Mouse (Mus musculus): ENCODE results near the gene AC161166.1. TPM values are rescaled to one million over a fixed set of nuclear protein-coding genes. Genes with fewer than 3 reads are reported as not detected.

AC161166.1 gene
- polyA plus RNA-seq (2017; shearing (Covaris generic)): not detected

GRCm38 (mm10) chr7:24512355-24512754, at the start of gene AC161166.1:
Gene AC161166.1, minus strand, starts transcription at chr7:24512455.

GRCm38 (mm10) chr7:24546068-24546614, 33.9 kb upstream of the AC161166.1 start, which contains the start of the genes Pinlyp and Xrcc1:
Gene Pinlyp, minus strand, starts transcription at chr7:24546118.
Gene Xrcc1, plus strand, starts transcription at chr7:24546289.

GRCm38 (mm10) chr7:24530062-24530931, 18.0 kb upstream of the AC161166.1 start, which contains the start of gene Irgq:
Gene Irgq, plus strand, starts transcription at chr7:24530689.

GRCm38 (mm10) chr7:24506838-24507725, 5.2 kb downstream of the AC161166.1 start, which contains the start of gene Zfp428:
Gene Zfp428, plus strand, starts transcription at chr7:24507006.

GRCm38 (mm10) chr7:24481474-24482207, 30.6 kb downstream of the AC161166.1 start, which contains the start of gene Cadm4:
Gene Cadm4, plus strand, starts transcription at chr7:24482023.

GRCm38 (mm10) chr7:24462388-24463319, 49.6 kb downstream of the AC161166.1 start, which contains the start of gene Plaur:
Gene Plaur, plus strand, starts transcription at chr7:24462484.

Other genes starting within 250 kb of the AC161166.1 start
- gene Zfp93, start 242.0 kb downstream of the AC161166.1 start, polyA plus RNA-seq (2017; shearing (Covaris generic)): 1.7 TPM
- gene Zfp61, start 211.2 kb downstream of the AC161166.1 start, polyA plus RNA-seq (2017; shearing (Covaris generic)): 20.5 TPM
- gene Zfp94, start 195.8 kb downstream of the AC161166.1 start, polyA plus RNA-seq (2017; shearing (Covaris generic)): 12.3 TPM
- not detected for gene Tescl, start 178.5 kb downstream of the AC161166.1 start, polyA plus RNA-seq (2017; shearing (Covaris generic))
- gene Lypd5, start 163.3 kb downstream of the AC161166.1 start, polyA plus RNA-seq (2017; shearing (Covaris generic)): not detected
- gene Kcnn4, start 142.2 kb downstream of the AC161166.1 start, polyA plus RNA-seq (2017; shearing (Covaris generic)): 397 TPM
- 66.6 TPM for gene Smg9, start 112.8 kb downstream of the AC161166.1 start, polyA plus RNA-seq (2017; shearing (Covaris generic))
- 0.41 TPM for gene Irgc1, start 60.2 kb downstream of the AC161166.1 start, polyA plus RNA-seq (2017; shearing (Covaris generic))
- 1.7 TPM for gene Plaur, start 50.0 kb downstream of the AC161166.1 start, polyA plus RNA-seq (2017; shearing (Covaris generic))
- not detected for gene Cadm4, start 30.4 kb downstream of the AC161166.1 start, polyA plus RNA-seq (2017; shearing (Covaris generic))
- 2.2 TPM for gene Zfp428, start 5.4 kb downstream of the AC161166.1 start, polyA plus RNA-seq (2017; shearing (Covaris generic))
- 4.8 TPM for gene Irgq, start 18.2 kb upstream of the AC161166.1 start, polyA plus RNA-seq (2017; shearing (Covaris generic))
- not detected for gene Pinlyp, start 33.7 kb upstream of the AC161166.1 start, polyA plus RNA-seq (2017; shearing (Covaris generic))
- 75.0 TPM for gene Xrcc1, start 33.8 kb upstream of the AC161166.1 start, polyA plus RNA-seq (2017; shearing (Covaris generic))
- 19.1 TPM for gene Ethe1, start 75.1 kb upstream of the AC161166.1 start, polyA plus RNA-seq (2017; shearing (Covaris generic))
- 0.47 TPM for gene Zfp575, start 75.2 kb upstream of the AC161166.1 start, polyA plus RNA-seq (2017; shearing (Covaris generic))
- gene Phldb3, start 98.3 kb upstream of the AC161166.1 start, polyA plus RNA-seq (2017; shearing (Covaris generic)): 1.3 TPM
- not detected for gene Lypd3, start 124.1 kb upstream of the AC161166.1 start, polyA plus RNA-seq (2017; shearing (Covaris generic))
- not detected for gene Tex101, start 164.2 kb upstream of the AC161166.1 start, polyA plus RNA-seq (2017; shearing (Covaris generic))
- gene BC049730, start 196.8 kb upstream of the AC161166.1 start, polyA plus RNA-seq (2017; shearing (Covaris generic)): not detected
- gene Gm4763, start 214.5 kb upstream of the AC161166.1 start, polyA plus RNA-seq (2017; shearing (Covaris generic)): not detected
- 0.53 TPM for gene Cd177, start 247.9 kb upstream of the AC161166.1 start, polyA plus RNA-seq (2017; shearing (Covaris generic))